Mouse (Mus musculus) embryonic fibroblast, embryonic 13.5 days (primary cell): ENCODE measurements around the gene Lrrfip1. TPM values are rescaled to one million over a fixed set of nuclear protein-coding genes. Genes with fewer than 3 reads are reported as not detected.

ENCODE experiments used
- H3K27ac ChIP-seq: 2 replicates; pipeline ENCODE4 v1.5.1; 2012; ENCODE audit warnings: low read length, control low read depth, inconsistent platforms; ENCODE audit not compliant: insufficient read depth
- H3K4me1 ChIP-seq: 2 replicates; pipeline ENCODE4 v1.6.1; 2011; ENCODE audit warnings: low read length; ENCODE audit not compliant: control insufficient read depth, insufficient read depth
- H3K4me3 ChIP-seq: 2 replicates; pipeline ENCODE4 v1.5.1; 2011; ENCODE audit warnings: mild to moderate bottlenecking, control low read depth, low read length; ENCODE audit not compliant: insufficient read depth
- CTCF ChIP-seq: IDR thresholded peaks from 2 replicates; pipeline ENCODE4 v1.5.1; 2011; ENCODE audit warnings: mild to moderate bottlenecking, control low read depth, low read length, moderate library complexity, borderline replicate concordance; ENCODE audit not compliant: insufficient read depth
- POLR2A ChIP-seq: IDR thresholded peaks from 2 replicates; pipeline ENCODE4 v1.6.1; 2011; ENCODE audit warnings: low read depth, mild to moderate bottlenecking, control low read depth, low read length, moderate library complexity
- polyA plus RNA-seq: library from polyadenylated mRNA; stranded (reverse); fragments of >200 nt; gene quantifications from 2 replicates; pipeline ENCODE4 v1.2.4, GENCODE M21; 2011; ENCODE audit warnings: low read depth; ENCODE audit not compliant: missing spikeins, insufficient read length

Gene Lrrfip1
- polyA plus RNA-seq, 1 experiment = 109 TPM

DNA sequence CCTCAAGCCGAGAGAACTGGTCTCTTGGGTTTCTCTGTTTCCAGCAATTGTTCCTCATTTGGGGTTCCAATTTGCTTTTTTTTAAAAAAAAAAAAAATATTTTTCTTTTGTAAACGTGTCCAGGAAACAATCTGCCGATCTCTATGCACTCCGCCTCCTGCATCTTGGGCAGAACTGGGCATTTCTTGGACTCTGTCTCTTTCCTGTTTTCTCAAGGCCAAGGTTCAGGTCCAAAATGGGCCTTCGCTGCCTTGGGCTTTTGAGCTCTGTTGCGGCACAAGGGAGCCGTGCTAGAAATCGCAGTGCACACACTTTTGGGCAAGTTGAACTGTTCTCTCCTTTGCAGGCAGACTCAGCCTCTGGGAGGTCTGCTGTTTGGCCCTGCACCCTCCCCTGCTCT lies 90.4 kb downstream of the Lrrfip1 start:
- no peak for TF ChIP-seq CTCF
- TF ChIP-seq POLR2A = no peak
- Histone ChIP-seq H3K4me1 (peaks cover 48% of the 10 kb centered on the region), H3K27ac (no peak overlapping the region), H3K4me3 (no peak overlapping the region)

GRCm38 (mm10) chr1:91090456-91090855 lies 91.9 kb downstream of the Lrrfip1 start:
- no peak for TF ChIP-seq POLR2A
- TF ChIP-seq CTCF = no peak
- Histone ChIP-seq H3K4me3 (no peak overlapping the region), H3K27ac (no peak overlapping the region), H3K4me1 (peaks cover 45% of the 10 kb centered on the region)

DNA sequence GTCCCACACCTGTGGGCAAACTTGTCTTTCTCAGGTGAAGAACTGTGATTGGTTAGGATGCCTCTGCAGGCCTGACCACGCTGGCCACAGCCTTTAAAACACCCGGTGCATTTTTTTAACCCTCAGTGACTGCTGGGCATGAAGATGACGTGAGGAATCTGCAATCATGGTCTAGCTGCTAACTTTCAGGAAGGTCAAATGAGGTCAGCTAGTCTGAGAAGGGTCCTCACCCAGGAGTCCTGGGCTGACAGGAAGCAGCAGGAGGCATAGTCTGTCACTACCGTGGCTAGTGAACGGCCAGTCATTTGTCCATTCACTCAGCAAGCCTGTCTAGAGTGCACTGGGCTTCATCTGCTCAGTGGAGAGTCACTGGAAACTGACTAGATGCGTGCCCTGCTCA lies 93.9 kb downstream of the Lrrfip1 start:
- TF ChIP-seq POLR2A (no peak), CTCF (no peak)
- no peak overlapping the region for H3K27ac ChIP-seq

GRCm38 (mm10) chr1:91093296-91093695 lies 94.8 kb downstream of the Lrrfip1 start:
- Histone ChIP-seq H3K27ac (peak overlapping the region; percentile 56; the same call in 1 of the 2 replicates), H3K4me1 (peaks cover 45% of the 10 kb centered on the region), H3K4me3 (no peak overlapping the region)
- no peak for TF ChIP-seq CTCF
- no peak for TF ChIP-seq POLR2A

More for the DNA sequence above, 93.9 kb downstream of the Lrrfip1 start:
- Histone ChIP-seq H3K4me3 (no peak overlapping the region), H3K4me1 (peaks cover 48% of the 10 kb centered on the region)

- TF ChIP-seq CTCF (no peak), POLR2A (no peak)
- no peak overlapping the region for H3K4me3 ChIP-seq
- peak overlapping the region; percentile 56 for H3K27ac ChIP-seq
- peaks cover 43% of the 10 kb centered on the region for H3K4me1 ChIP-seq
These were observed 95.5 kb downstream of the Lrrfip1 start for GRCm38 (mm10) chr1:91094001-91094400.

DNA sequence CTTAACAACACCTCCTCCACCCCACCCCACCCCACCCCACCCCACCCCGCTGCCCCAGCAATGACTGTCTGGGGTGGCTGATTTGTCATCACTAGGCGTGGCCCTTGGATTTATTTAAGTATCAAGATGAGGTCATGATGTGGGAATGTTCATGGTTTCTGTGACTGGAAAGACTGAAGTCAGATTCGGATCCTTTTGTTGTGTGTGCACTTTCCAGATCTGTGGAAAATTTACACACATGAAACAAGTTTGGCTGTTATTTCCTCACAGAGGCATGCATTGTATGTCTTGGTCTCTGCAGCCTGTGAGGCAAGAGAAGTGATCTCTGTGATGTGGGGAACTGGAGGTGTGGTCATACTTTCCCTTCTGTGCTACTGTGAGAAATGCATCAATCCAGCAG lies 96.7 kb downstream of the Lrrfip1 start:
- TF ChIP-seq POLR2A (no peak), CTCF (no peak)
- H3K27ac ChIP-seq = peak overlapping the region; percentile 75
- H3K4me3 ChIP-seq = no peak overlapping the region
- peaks cover 40% of the 10 kb centered on the region for H3K4me1 ChIP-seq

GRCm38 (mm10) chr1:91095853-91096252 lies 97.3 kb downstream of the Lrrfip1 start:
- peaks cover 40% of the 10 kb centered on the region for H3K4me1 ChIP-seq
- TF ChIP-seq POLR2A = no peak
- TF ChIP-seq CTCF = no peak
- no peak overlapping the region for H3K4me3 ChIP-seq
- peak overlapping the region; percentile 75 for H3K27ac ChIP-seq

DNA sequence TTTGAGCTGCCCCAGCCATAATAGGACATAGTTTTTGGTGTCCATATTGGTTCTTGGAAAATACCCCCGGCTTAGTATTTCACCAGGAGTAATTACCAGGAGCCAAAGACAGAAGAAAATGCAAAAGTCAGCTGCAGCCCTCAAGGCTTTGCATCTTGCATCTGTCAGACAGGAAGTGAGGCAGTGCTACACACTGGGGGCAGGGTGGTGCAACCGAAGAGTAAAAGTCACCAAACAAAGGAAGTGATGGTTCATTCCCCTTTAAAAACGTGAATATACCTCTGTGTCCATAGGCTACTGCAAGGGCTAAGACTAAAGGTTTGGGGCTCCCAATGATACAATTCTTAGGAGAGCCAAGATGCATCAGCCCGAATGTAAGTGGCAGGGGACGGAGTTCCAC lies 98.0 kb downstream of the Lrrfip1 start:
- Histone ChIP-seq H3K4me3 (no peak overlapping the region), H3K4me1 (peaks cover 40% of the 10 kb centered on the region), H3K27ac (peak overlapping the region; percentile 75; the same call in 1 of the 2 replicates)
- TF ChIP-seq POLR2A = no peak
- no peak for TF ChIP-seq CTCF

DNA sequence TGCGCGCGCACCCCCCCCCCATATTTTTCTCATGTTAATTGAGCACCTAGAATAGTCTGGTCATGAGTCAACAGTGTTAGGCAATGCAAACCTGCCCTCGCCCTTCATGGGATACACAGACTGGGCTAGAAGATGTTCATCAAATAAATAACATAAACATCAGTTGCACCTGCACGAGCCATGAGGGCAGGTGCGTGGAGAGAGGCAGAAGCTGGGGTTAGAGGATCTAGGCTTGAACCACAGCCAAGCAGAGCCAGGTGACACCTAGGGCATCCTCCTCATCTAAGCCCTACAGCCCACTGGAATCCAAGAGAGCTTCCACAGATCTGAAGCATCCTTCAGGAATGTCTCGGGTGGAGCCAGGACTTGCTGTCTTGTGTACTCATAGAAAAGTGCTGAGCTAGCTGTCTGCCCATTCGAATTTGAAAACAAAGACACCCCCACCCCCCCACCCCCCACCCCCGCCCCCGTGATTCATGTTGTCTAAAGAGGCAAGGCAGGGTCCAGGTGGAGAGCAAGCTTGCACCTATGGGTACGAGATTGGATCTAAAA lies 98.8 kb downstream of the Lrrfip1 start:
- TF ChIP-seq POLR2A (no peak), CTCF (no peak)

GRCm38 (mm10) chr1:91098887-91099286 lies 100.3 kb downstream of the Lrrfip1 start:
- peaks cover 30% of the 10 kb centered on the region for H3K4me1 ChIP-seq
- H3K4me3 ChIP-seq = no peak overlapping the region
- TF ChIP-seq CTCF (peak; percentile 67; the same call in 1 of the 2 replicates), POLR2A (no peak)
- no peak overlapping the region for H3K27ac ChIP-seq

More for the DNA sequence above, 98.8 kb downstream of the Lrrfip1 start:
- Histone ChIP-seq H3K4me1 (peaks cover 37% of the 10 kb centered on the region), H3K27ac (no peak overlapping the region), H3K4me3 (no peak overlapping the region)

DNA sequence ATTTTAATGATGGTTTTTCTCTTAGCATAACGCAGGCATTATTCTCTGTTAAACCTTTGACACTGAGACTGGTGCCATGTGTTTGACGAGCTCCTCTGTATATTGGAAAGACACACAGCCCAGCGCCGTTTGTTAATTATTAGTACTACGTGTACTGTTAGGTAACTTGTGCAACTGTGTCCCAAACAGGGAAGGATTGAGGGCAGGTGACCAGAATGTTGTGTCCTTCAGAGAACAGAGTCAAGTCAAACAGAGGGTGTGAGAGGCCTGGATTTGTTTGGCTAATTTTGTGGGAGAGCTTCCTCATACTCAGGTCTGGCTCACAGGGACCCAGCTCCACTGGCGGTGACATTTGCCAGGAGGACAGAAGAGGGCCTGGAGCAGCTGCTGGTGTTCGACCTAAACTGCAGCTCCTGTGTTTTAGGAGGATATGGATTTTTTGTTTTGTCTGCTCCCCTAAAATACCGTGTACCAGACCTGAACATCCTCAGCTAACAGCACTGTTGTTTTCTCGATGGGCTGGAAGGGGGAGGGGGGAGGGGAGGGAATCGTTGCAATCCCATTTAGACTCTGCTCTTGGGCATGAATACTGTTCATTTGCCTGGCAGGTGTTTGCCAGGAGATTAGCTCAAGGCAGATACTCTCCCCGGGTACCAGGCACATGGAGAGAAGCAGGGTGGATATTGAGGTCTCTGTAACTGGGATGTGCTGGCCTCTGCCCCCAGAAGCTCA lies 103.3 kb downstream of the Lrrfip1 start:
- TF ChIP-seq CTCF (no peak), POLR2A (no peak)
- Histone ChIP-seq H3K27ac (no peak overlapping the region), H3K4me1 (peaks cover 5% of the 10 kb centered on the region; the same call in 1 of the 2 replicates), H3K4me3 (no peak overlapping the region)
